ENCODE assay signal across 17 mouse cellular contexts in genomic region chr19:21138998-21139495, GRCm38 (mm10).
"Had no signal": no experiment of that assay in that cellular context is flagged by ENCODE, and none has a peak within 500 bp of the region (broad histone marks: within the 10 kb centered on the region; RNA-seq: fewer than 3 reads in every experiment).

No protein-coding gene starts in this region.

- H3K36me3 ChIP-seq: limb, embryonic 13.5 days; liver, embryonic 15.5 days; lung, embryonic 15.5 days; midbrain, embryonic 13.5 days; neural tube, embryonic 15.5 days had no signal

- ATAC-seq: midbrain, embryonic 13.5 days had no signal

- H3K4me2 ChIP-seq: limb, embryonic 13.5 days; liver, embryonic 15.5 days; lung, embryonic 15.5 days; midbrain, embryonic 13.5 days; neural tube, embryonic 15.5 days had no signal

- DNase-seq: kidney, adult 9 months; kidney, postnatal 10 days; kidney, postnatal 4 days; left cerebral cortex, postnatal 4 days; lung, postnatal 14 days; right cerebral cortex, postnatal 4 days; spleen, adult 18-20 months; thymus, adult 18-20 months; thymus, postnatal 14 days had no signal

- H3K27me3 ChIP-seq: limb, embryonic 13.5 days; liver, embryonic 15.5 days; lung, embryonic 15.5 days; midbrain, embryonic 13.5 days; neural tube, embryonic 15.5 days had no signal

- H3K4me1 ChIP-seq: liver, embryonic 15.5 days; neural tube, embryonic 15.5 days had no signal

- H3K9me3 ChIP-seq: limb, embryonic 13.5 days; liver, embryonic 15.5 days; lung, embryonic 15.5 days; midbrain, embryonic 13.5 days; neural tube, embryonic 15.5 days had no signal

- H3K9ac ChIP-seq: limb, embryonic 13.5 days; liver, embryonic 15.5 days; lung, embryonic 15.5 days; midbrain, embryonic 13.5 days; neural tube, embryonic 15.5 days had no signal

- H3K27ac ChIP-seq: layer of hippocampus, adult 2 months; limb, embryonic 13.5 days; liver, embryonic 15.5 days; lung, embryonic 15.5 days; macrophage; midbrain, embryonic 13.5 days; neural tube, embryonic 15.5 days had no signal

- H3K4me3 ChIP-seq: layer of hippocampus, adult 2 months; limb, embryonic 13.5 days; liver, embryonic 15.5 days; lung, embryonic 15.5 days; midbrain, embryonic 13.5 days; myocyte; neural tube, embryonic 15.5 days had no signal
